Mouse (Mus musculus) small intestine, adult 2 months (tissue): ENCODE data around the gene Cnot8.
A peak's percentile ranks its signal among the peaks of the same experiment; 100 is the strongest.

Source experiments
- CTCF ChIP-seq: fragments of 200-500 bp; IDR thresholded peaks from 2 replicates; pipeline ENCODE4 v1.5.1; 2012; ENCODE audit warnings: low read depth, mild to moderate bottlenecking, control low read depth, inconsistent platforms, low read length, moderate library complexity, mixed read lengths; ENCODE audit not compliant: insufficient replicate concordance, insufficient read length; ENCODE audit errors: extremely low read depth
- POLR2A ChIP-seq: fragments of 200-500 bp; IDR thresholded peaks from 2 replicates; pipeline ENCODE4 v1.6.1; 2012; ENCODE audit warnings: low read depth, mild to moderate bottlenecking, control low read depth, inconsistent platforms, low read length, moderate library complexity

GRCm38 (mm10) chr11:58057455-58057854 lies 46.5 kb upstream of the Cnot8 start:
- TF ChIP-seq POLR2A (no peak), CTCF (peak; percentile 75; the same call in 1 of the 2 replicates)
